Mouse (Mus musculus) thymus, postnatal 0 days (tissue): ENCODE data around the gene Abhd6. TPM values are rescaled to one million over a fixed set of nuclear protein-coding genes. Genes with fewer than 3 reads are reported as not detected.

Source experiments
- polyA plus RNA-seq: library from polyadenylated mRNA; unstranded; fragments of >200 nt; fragmentation: Nextera tagmentation; extraction: Ambion mirVana; gene quantifications from 2 replicates; pipeline ENCODE4 v1.2.1, GENCODE M21; 2015

Abhd6 gene
- polyA plus RNA-seq, 1 experiment from 2014 or later, result 30.7 TPM

Other genes starting within 250 kb of the Abhd6 start
- gene Gm26661, start 211.3 kb upstream of the Abhd6 start, polyA plus RNA-seq, result not detected in 2 replicates
- 8.0 and 8.2 TPM in 2 replicates for gene Flnb, start 184.9 kb upstream of the Abhd6 start, polyA plus RNA-seq
- not detected in 2 replicates for gene Gm45521, start 45.6 kb upstream of the Abhd6 start, polyA plus RNA-seq
- 7.6 and 8.7 TPM in 2 replicates for gene Dnase1l3, start 8.3 kb upstream of the Abhd6 start, polyA plus RNA-seq
- 64.3 and 71.9 TPM in 2 replicates for gene Rpp14, start 77.5 kb downstream of the Abhd6 start, polyA plus RNA-seq
- gene Pxk, start 95.3 kb downstream of the Abhd6 start, polyA plus RNA-seq, result 30.9 and 31.9 TPM in 2 replicates
- gene Pdhb, start 170.1 kb downstream of the Abhd6 start, polyA plus RNA-seq, result 227 and 232 TPM in 2 replicates
- gene Kctd6, start 211.2 kb downstream of the Abhd6 start, polyA plus RNA-seq, result 10.2 and 12.6 TPM in 2 replicates